Mouse (Mus musculus) adrenal gland (tissue): ENCODE data around the gene Megf9.

Experiments used
- intact Hi-C: fragments of 180-260 bp; cut with DNase I; formaldehyde crosslinking; loops from one replicate; pipeline ENCODE4 v1.15.1; 2025

Gene Megf9

GRCm38 (mm10) chr4:70528622-70529021 is 6.2 kb downstream of the Megf9 start:
- intact Hi-C loops: no loop called here

GRCm38 (mm10) chr4:70523346-70523745 is 11.4 kb downstream of the Megf9 start:
- intact Hi-C loops: no loop called here

- intact Hi-C loops: no loop called here
Measured at GRCm38 (mm10) chr4:70521506-70522292, 13.1 kb downstream of the Megf9 start.

GRCm38 (mm10) chr4:70517646-70518045 is 17.1 kb downstream of the Megf9 start:
- intact Hi-C loops: no loop called here

GRCm38 (mm10) chr4:70516289-70516688 is 18.5 kb downstream of the Megf9 start:
- intact Hi-C loops: no loop called here

- intact Hi-C loops: no loop called here
Measured at GRCm38 (mm10) chr4:70515514-70515913, 19.3 kb downstream of the Megf9 start.

GRCm38 (mm10) chr4:70509987-70510386 is 24.8 kb downstream of the Megf9 start:
- intact Hi-C loops: no loop called here

- intact Hi-C loops: no loop called here
Measured at GRCm38 (mm10) chr4:70509565-70509964, 25.2 kb downstream of the Megf9 start.

GRCm38 (mm10) chr4:70508207-70508606 is 26.6 kb downstream of the Megf9 start:
- intact Hi-C loops: no loop called here

- intact Hi-C loops: no loop called here
Measured at GRCm38 (mm10) chr4:70505951-70506350, 28.8 kb downstream of the Megf9 start.

GRCm38 (mm10) chr4:70503827-70504226 is 31.0 kb downstream of the Megf9 start:
- intact Hi-C loops: no loop called here

- intact Hi-C loops: no loop called here
Measured at GRCm38 (mm10) chr4:70499285-70499684, 35.5 kb downstream of the Megf9 start.

GRCm38 (mm10) chr4:70496978-70497377 is 37.8 kb downstream of the Megf9 start:
- intact Hi-C loops: no loop called here

GRCm38 (mm10) chr4:70489792-70490191 is 45.0 kb downstream of the Megf9 start:
- intact Hi-C loops: no loop called here

GRCm38 (mm10) chr4:70488415-70488814 is 46.4 kb downstream of the Megf9 start:
- intact Hi-C loops: no loop called here

GRCm38 (mm10) chr4:70484134-70484533 is 50.7 kb downstream of the Megf9 start:
- intact Hi-C loops: no loop called here

GRCm38 (mm10) chr4:70481931-70482330 is 52.9 kb downstream of the Megf9 start:
- intact Hi-C loops: no loop called here

GRCm38 (mm10) chr4:70471398-70471797 is 63.4 kb downstream of the Megf9 start:
- intact Hi-C loops: no loop called here

- intact Hi-C loops: no loop called here
Measured at GRCm38 (mm10) chr4:70465921-70466689, 68.7 kb downstream of the Megf9 start.

- intact Hi-C loops: no loop called here
Measured at GRCm38 (mm10) chr4:70463302-70463701, 71.5 kb downstream of the Megf9 start.

GRCm38 (mm10) chr4:70461416-70461815 is 73.4 kb downstream of the Megf9 start:
- intact Hi-C loops: no loop called here

GRCm38 (mm10) chr4:70452161-70452560 is 82.6 kb downstream of the Megf9 start:
- intact Hi-C loops: loop anchor here (5.0 kb wide), 1 partner anchor 150 kb away; no protein-coding TSS in a partner anchor
